Mouse (Mus musculus) liver, postnatal 0 days (tissue): ENCODE results near the gene Olfr959. TPM values are rescaled to one million over a fixed set of nuclear protein-coding genes. Genes with fewer than 3 reads are reported as not detected.

Source experiments
- ATAC-seq: fragments of 200-750 bp; cut with Nextera tagmentation; 2 replicates; pipeline ENCODE4 v1.8.0; 2017; ENCODE audit warnings: mild to moderate bottlenecking, moderate library complexity
- DNase-seq: peaks from one replicate; pipeline ENCODE4 v3.0.0-alpha.2; 2016
- H3K27ac ChIP-seq: fragments of 300-500 bp; sonication (generic); 2 replicates; pipeline ENCODE4 v1.5.1; 2014; ENCODE audit warnings: antibody characterized with exemption, moderate library complexity, mild to moderate bottlenecking, low read depth
- H3K27me3 ChIP-seq: fragments of 300-500 bp; sonication (generic); 2 replicates; pipeline ENCODE4 v1.6.1; 2014; ENCODE audit warnings: low read length, control low read depth, mixed read lengths; ENCODE audit not compliant: insufficient read depth
- H3K36me3 ChIP-seq: fragments of 300-500 bp; sonication (generic); replicated peaks from 2 replicates; pipeline ENCODE4 v1.6.1; 2014; ENCODE audit warnings: mild to moderate bottlenecking, control low read depth, low read length, moderate library complexity, mixed read lengths; ENCODE audit not compliant: insufficient read depth
- H3K4me1 ChIP-seq: fragments of 300-500 bp; sonication (generic); 2 replicates; pipeline ENCODE4 v1.6.1; 2014; ENCODE audit warnings: antibody characterized with exemption, mild to moderate bottlenecking, control low read depth; ENCODE audit not compliant: insufficient read depth
- H3K4me2 ChIP-seq: fragments of 300-500 bp; sonication (generic); 2 replicates; pipeline ENCODE4 v1.6.1; 2014; ENCODE audit warnings: low read depth, mild to moderate bottlenecking, low read length, moderate library complexity, mixed read lengths
- H3K4me3 ChIP-seq: fragments of 300-500 bp; sonication (generic); 2 replicates; pipeline ENCODE4 v1.5.1; 2014; ENCODE audit warnings: low read depth, low read length
- H3K9ac ChIP-seq: fragments of 300-500 bp; sonication (generic); replicated peaks from 2 replicates; pipeline ENCODE4 v1.6.1; 2014; ENCODE audit warnings: mild to moderate bottlenecking, moderate library complexity
- H3K9me3 ChIP-seq: fragments of 300-500 bp; sonication (generic); 2 replicates; pipeline ENCODE4 v1.6.1; 2016; ENCODE audit warnings: mild to moderate bottlenecking, control low read depth, low read length, mixed read lengths
- CTCF ChIP-seq: sonication (generic); IDR thresholded peaks from 2 replicates; pipeline ENCODE4 v1.5.1; 2016; ENCODE audit warnings: antibody characterized with exemption, low read depth
- EP300 ChIP-seq: IDR thresholded peaks from 2 replicates; pipeline ENCODE4 v1.6.1; 2016; ENCODE audit warnings: antibody characterized with exemption, low read depth, mild to moderate bottlenecking
- WGBS: fragments of 180-500 bp; shearing (Covaris S2); extraction: QIAGEN DNeasy Blood & Tissue Kit; methylation state at CpG from one replicate; pipeline ENCODE4 v1.1.7; 2014; ENCODE audit not compliant: insufficient replicate concordance; 5-methylcytosine and 5-hydroxymethylcytosine counted together
- polyA plus RNA-seq: library from polyadenylated mRNA; unstranded; fragments of >200 nt; fragmentation: Nextera tagmentation; extraction: Ambion mirVana; gene quantifications from 2 replicates; pipeline ENCODE4 v1.2.1, GENCODE M21; 2015

Olfr959 gene
- polyA plus RNA-seq, 1 experiment from 2014 or later: not detected

GRCm38 (mm10) chr9:39553946-39554345 is 21.4 kb downstream of the Olfr959 start, which contains the start of gene Olfr958:
Olfr958 (minus strand) TSS chr9:39554054.
- Histone ChIP-seq H3K9ac (no peak within 1 kb of the TSS), H3K27me3 (no peaks in the 10 kb centered on the region), H3K4me3 (no peak within 1 kb of the TSS), H3K4me1 (no peaks in the 10 kb centered on the region), H3K9me3 (no peaks in the 10 kb centered on the region), H3K36me3 (no peaks in the 10 kb centered on the region), H3K4me2 (no peak within 1 kb of the TSS), H3K27ac (no peak within 1 kb of the TSS)
- TF ChIP-seq EP300 (no peak), CTCF (no peak)
- ATAC-seq (no peak), DNase-seq (no peak)
- 68% methylated on average over 2 of the region's 2 CpGs for WGBS

- 77% methylated on average over 5 of the region's 5 CpGs for WGBS
- Histone ChIP-seq H3K27me3 (no peaks in the 10 kb centered on the region), H3K27ac (no peak overlapping the region), H3K9ac (no peak overlapping the region), H3K4me1 (no peaks in the 10 kb centered on the region), H3K4me3 (no peak overlapping the region), H3K9me3 (no peaks in the 10 kb centered on the region), H3K4me2 (no peak overlapping the region), H3K36me3 (no peaks in the 10 kb centered on the region)
- TF ChIP-seq EP300 (no peak), CTCF (no peak)
- no peak for DNase-seq
- ATAC-seq: no peak
Measured at GRCm38 (mm10) chr9:39550806-39551205, 24.6 kb downstream of the Olfr959 start.

- no peak overlapping the region for H3K4me2 ChIP-seq
- TF ChIP-seq EP300 (no peak), CTCF (no peak)
- ATAC-seq (no peak), DNase-seq (no peak)
- no peaks in the 10 kb centered on the region for H3K27me3 ChIP-seq
- no peak overlapping the region for H3K9ac ChIP-seq
- H3K4me1 ChIP-seq: no peaks in the 10 kb centered on the region
- H3K9me3 ChIP-seq: no peaks in the 10 kb centered on the region
- no peak overlapping the region for H3K4me3 ChIP-seq
- no peaks in the 10 kb centered on the region for H3K36me3 ChIP-seq
- 83% methylated on average over 1 of the region's 1 CpGs for whole genome bisulfite sequencing
- no peak overlapping the region for H3K27ac ChIP-seq
Measured at GRCm38 (mm10) chr9:39523616-39524285, 51.6 kb downstream of the Olfr959 start.

Other genes with a start within 250 kb of the Olfr959 start
- gene Olfr948, start 249.5 kb downstream of the Olfr959 start, polyA plus RNA-seq: not detected in 2 replicates
- not detected in 2 replicates for gene Olfr951, start 188.2 kb downstream of the Olfr959 start, polyA plus RNA-seq
- not detected in 2 replicates for gene Olfr952, start 148.4 kb downstream of the Olfr959 start, polyA plus RNA-seq
- gene Olfr954, start 118.9 kb downstream of the Olfr959 start, polyA plus RNA-seq: not detected in 2 replicates
- gene Olfr955, start 103.6 kb downstream of the Olfr959 start, polyA plus RNA-seq: not detected in 2 replicates
- not detected in 2 replicates for gene Olfr44, start 81.6 kb downstream of the Olfr959 start, polyA plus RNA-seq
- not detected in 2 replicates for gene Olfr957, start 59.8 kb downstream of the Olfr959 start, polyA plus RNA-seq
- not detected in 2 replicates for gene Olfr958, start 21.5 kb downstream of the Olfr959 start, polyA plus RNA-seq
- 1.1 and 2.1 TPM in 2 replicates for gene AW551984, start 28.8 kb upstream of the Olfr959 start, polyA plus RNA-seq
- gene Olfr148, start 35.1 kb upstream of the Olfr959 start, polyA plus RNA-seq: not detected in 2 replicates
- gene Olfr960, start 45.8 kb upstream of the Olfr959 start, polyA plus RNA-seq: not detected in 2 replicates
- not detected in 2 replicates for gene Olfr961, start 69.5 kb upstream of the Olfr959 start, polyA plus RNA-seq
- not detected in 2 replicates for gene Olfr963, start 91.6 kb upstream of the Olfr959 start, polyA plus RNA-seq
- gene Olfr149, start 131.5 kb upstream of the Olfr959 start, polyA plus RNA-seq: not detected in 2 replicates
- gene Olfr965, start 135.8 kb upstream of the Olfr959 start, polyA plus RNA-seq: not detected in 2 replicates
- gene Olfr150, start 155.4 kb upstream of the Olfr959 start, polyA plus RNA-seq: not detected in 2 replicates
- not detected in 2 replicates for gene Olfr967, start 170.7 kb upstream of the Olfr959 start, polyA plus RNA-seq
- gene Olfr968, start 207.7 kb upstream of the Olfr959 start, polyA plus RNA-seq: not detected in 2 replicates
- not detected in 2 replicates for gene Olfr969, start 215.4 kb upstream of the Olfr959 start, polyA plus RNA-seq
- not detected in 2 replicates for gene Olfr970, start 233.3 kb upstream of the Olfr959 start, polyA plus RNA-seq